Mouse (Mus musculus) testis, adult 2 months (tissue): ENCODE measurements around the gene Stxbp1.

Source experiments
- CTCF ChIP-seq: fragments of 200-500 bp; IDR thresholded peaks from 2 replicates; pipeline ENCODE4 v1.5.1; 2012; ENCODE audit warnings: low read depth, mild to moderate bottlenecking, inconsistent platforms, low read length, moderate library complexity; ENCODE audit not compliant: control insufficient read depth, insufficient read depth, insufficient replicate concordance
- POLR2A ChIP-seq: fragments of 200-500 bp; IDR thresholded peaks from 2 replicates; pipeline ENCODE4 v1.6.1; 2012; ENCODE audit warnings: low read depth, mild to moderate bottlenecking, inconsistent platforms, low read length, moderate library complexity; ENCODE audit not compliant: control insufficient read depth

DNA sequence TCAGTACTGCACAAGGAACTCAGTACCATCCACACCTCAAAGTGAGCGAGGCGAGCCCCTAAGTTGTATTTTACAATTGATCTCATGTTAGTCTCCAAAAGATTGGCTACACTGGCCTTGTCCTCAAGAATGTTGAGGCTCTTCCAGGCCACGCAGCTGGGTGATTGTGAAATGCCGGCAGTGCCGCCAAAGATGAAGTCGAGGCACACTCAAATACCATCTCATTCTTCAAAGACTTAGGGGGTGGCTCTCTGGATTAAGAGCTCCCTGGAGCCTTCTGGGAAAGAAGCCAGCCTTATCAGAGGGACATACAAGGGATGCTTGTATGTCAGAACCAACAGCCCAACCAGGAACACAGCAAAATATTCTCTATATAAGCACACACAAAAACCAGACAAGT is 55.7 kb downstream of the Stxbp1 start:
- no peak for TF ChIP-seq POLR2A
- no peak for TF ChIP-seq CTCF
